Mouse (Mus musculus): ENCODE data around the gene Ddx43.
"Not testable (repeated sequence)": the region's sequence is repeated elsewhere in the genome, so short reads cannot be mapped to it uniquely, and the experiment has no call there.

Ddx43 gene

DNA sequence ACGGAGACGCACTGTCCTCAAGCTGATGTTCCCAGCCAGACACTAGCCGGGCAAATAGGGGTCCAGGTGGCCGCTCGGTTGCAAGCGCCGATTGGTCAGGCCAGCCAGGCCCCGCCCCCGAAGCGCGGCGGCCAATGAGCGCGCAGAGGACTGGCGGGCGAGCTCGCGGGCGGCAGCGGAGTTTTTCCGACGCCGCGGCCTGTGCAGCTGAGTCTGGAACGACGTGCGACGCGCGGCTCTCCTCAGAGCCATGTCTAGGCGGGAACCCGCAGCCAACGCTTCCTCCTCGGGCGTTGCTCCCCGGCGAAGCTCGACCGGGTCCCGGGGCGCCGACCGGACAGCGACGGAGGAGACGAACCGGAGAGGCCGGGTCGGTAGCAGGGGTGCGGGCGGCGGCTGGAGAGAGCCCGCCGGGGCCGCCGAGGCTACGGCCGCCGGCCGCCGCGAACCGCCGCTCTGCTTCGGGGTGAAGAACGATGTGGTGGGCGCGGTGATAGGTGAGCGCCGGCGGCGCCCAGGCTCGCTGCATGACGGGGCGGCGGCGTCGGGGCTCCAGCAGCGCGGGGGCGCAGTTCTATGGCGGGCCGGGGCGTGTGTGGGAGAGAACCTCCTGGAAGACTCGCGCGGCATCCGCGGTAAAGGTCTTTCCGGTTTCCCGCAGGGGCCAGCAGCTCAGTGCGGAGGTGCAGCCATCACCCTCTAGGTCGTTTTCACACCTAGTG lies at the start of gene Ddx43:
Gene Ddx43 (plus strand): TSS at position 148 of the 722 bp plus-strand sequence.
- DNase-seq: peak; percentile 37

GRCm38 (mm10) chr9:78347004-78347403 lies 48.6 kb upstream of the Ddx43 start:
- DNase-seq: no peak

DNA sequence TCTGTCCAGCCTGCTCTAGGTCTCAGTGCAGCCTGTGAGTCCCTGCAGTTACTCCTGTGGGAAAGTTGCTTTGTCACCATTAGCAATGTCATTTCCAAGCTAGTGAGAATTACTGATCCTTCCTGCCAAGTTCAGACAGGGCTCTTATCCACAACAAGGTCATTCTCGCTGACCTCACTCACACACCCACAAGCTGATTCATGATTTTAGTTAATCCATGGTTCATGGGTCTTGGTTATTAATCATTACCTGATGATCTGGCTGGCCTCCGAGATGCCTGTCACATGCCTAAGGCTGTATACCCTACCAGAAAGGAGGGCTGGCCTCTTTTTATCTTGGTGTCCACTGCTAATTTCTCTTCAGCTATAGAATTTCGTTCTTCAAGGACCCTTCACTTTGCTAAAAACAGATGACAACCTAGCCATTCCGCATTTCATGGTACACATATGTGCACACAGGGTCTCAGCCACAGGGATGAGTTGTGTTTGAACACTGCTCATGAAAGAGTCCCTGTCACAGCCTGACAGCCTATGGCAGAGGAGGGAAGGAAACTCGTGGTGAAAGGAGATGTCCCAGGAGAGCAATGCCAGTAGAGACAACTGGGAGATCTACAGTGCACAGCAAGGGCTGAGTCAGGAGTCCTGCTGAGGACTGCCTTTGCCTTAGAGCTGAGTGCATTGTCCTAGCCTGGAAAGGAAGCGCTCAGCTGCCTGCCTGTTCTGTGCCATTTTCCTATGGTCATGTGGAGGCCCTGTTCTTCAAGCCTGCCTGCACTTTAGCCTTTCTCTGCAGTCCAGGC lies 47.2 kb upstream of the Ddx43 start:
- DNase-seq: not testable (repeated sequence)

DNA sequence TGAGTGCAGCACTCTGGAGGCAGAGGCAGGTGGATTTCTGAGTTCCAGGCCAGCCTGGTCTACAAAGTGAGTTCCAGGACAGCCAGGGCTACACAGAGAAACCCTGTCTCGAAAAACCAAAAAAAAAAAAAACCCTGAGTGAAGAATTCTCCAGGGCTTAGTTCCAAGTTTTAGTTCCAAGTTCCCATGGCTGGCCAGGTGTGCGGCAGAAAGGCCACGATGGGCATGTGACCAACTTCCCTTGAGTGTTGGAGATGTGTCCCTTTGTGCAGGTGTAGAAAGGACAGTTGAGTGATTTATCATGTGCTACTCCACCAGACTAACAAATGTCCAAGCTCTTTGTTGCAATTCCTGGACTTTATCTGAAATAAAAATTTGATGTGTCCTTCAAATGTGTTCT lies 46.4 kb upstream of the Ddx43 start:
- not testable (repeated sequence) for DNase-seq

GRCm38 (mm10) chr9:78350007-78350406 lies 45.6 kb upstream of the Ddx43 start:
- not testable (repeated sequence) for DNase-seq

GRCm38 (mm10) chr9:78351504-78352220 lies 43.9 kb upstream of the Ddx43 start:
- no peak for DNase-seq

DNA sequence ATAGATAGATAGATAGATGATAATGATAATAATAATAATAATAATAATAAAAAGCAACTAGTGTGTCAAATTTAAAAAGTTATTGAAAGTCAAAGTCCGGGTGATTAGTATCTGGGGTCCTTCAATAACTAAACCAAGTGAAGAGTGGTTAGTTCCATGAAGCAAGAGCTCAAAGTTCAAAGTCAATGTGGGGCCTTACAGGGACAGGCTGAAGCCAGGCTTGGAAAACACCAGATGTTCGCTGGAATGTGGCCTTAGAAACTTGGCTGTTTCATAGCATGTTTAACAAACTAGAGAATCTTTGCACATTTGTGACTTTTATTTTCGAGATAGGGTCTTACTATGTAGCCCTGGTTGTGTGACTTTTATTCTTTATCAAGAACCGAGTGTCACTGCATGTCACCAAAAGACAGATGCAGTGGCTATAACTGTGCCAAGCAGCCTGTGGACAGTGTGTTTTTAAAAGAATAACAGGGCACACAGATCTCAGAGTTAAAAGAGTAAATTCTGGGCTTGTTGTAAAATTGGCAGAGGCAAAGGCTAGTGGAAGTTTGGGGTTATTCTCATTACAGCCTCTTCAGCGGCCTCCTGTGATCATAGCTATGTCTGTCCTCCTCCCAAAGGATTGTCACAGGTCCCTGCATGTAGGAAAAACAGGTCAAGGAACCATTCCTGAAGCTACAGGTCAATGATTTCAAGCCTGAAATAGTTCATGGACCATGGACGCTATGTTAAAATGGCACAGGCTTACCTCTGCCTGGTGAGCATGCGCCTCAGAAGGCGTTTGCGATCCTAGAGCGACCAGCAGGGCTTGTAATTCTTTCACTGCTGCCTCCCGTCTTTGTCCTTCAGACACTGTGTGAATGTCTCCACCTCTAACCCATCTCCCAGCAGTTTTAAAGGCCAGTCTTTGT lies 40.7 kb upstream of the Ddx43 start:
- DNase-seq: no peak

GRCm38 (mm10) chr9:78355611-78356010 lies 40.0 kb upstream of the Ddx43 start, which contains the start of gene Gsta2:
Gene Gsta2, minus strand, starts transcription at chr9:78355788.
- no peak for DNase-seq

- peak; percentile 58 for DNase-seq
These were observed 37.5 kb upstream of the Ddx43 start for GRCm38 (mm10) chr9:78358053-78358452.

DNA sequence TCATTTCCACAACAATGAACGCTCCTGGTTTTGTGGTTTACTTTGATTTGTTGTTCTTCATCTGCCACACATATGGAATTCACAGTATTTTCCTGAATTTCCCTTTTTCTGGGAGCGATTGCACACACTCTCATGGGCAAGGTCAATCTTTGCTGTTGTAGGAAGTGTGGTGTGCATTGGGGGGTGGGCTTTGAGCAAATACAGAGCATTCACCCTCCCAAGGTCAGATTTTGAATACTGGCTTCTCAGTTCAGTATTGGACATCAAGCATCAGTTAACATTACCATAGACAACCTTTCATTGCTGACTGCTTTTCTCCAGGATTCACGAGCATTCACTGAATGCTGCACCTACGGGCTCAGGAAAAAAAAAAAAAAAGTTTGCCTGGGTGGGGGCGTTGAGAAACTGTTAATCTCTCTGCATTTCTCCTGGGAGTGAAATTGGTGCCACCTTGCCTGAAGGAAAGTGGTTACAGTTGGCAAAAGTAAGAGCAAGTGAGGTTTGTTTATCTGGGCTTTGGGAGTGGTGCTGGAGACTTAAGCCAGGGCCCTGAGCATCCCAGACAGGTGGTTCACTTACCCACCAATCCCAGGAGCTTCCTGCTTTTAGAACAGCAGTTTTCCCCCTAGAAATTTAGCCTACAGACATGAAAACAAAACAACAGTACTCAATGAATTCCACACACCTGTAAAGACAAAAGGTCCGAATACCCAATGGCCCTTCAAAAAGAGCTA lies 35.7 kb upstream of the Ddx43 start:
- DNase-seq: no peak

- no peak for DNase-seq
These were observed 35.1 kb upstream of the Ddx43 start for GRCm38 (mm10) chr9:78360484-78360872.

DNA sequence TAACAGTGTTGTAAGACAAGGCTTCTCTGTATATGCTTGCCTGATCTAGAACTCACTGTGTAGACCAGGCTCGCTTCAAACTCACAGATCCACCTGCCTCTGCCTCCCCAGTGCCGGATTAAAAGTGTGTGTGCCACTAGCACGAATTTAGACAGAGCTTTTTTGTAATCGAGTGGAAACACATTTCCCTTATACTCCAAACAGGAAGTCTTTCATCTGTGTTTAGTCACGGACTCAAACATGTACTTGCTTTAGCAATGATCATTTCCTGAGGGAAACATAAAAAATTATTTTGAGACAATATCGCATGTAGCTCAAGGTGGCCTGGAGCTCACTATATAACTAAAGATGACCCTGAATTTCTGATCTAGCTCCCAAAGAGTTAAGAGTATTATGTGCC lies 32.2 kb upstream of the Ddx43 start:
- no peak for DNase-seq

DNA sequence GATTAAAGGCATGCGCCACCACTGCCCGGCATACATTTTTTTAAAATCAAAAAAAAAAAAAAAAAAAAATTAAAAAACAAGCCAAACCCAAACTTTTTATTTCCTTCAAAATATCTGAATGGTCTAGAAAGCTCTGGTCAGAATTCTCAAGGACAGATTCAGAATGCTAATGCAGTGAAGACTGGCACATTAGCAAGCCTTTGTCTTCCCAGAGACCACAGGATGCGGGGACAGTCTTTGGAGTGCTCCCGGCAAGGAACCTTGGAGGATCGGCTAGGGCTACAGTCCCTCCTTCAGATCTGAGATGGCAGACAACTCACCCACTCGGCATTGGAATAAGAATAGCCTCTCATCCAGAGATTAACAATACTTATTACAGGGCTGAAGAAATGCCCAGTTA lies 30.9 kb upstream of the Ddx43 start:
- DNase-seq: no peak

DNA sequence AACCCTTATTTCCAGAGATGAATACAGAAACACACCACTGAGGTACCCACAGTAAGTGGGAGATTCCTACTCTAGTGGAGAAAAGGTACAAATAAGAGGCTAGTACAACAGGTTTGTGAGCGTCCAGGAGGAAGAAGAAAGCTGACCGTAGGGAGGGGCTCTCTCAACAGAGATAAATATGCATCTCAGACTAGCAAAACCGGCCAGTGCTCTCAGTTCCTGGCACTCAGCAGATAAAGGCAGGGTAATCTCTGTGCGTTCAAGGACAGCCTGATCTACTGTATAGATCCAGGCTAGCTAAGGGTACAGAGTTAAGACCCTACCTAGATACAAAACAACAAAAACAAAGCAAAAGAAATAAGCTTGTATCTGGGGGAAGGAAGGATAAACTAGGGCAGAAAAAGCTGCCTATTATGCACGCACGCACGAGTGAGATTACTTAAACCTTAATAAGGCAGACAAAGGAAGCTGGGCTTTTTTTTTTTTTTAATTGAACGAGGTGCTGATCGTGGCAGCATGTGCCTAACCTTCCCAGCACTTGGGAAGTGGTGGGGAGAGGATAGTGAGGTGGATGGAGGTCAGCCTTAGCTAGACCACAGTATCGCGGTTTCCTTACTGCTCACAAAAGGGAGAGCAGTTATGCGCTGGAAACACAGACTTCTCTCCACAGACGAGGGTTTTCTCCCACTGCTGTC lies 29.6 kb upstream of the Ddx43 start:
- DNase-seq: no peak

- DNase-seq: not testable (repeated sequence)
These were observed 27.6 kb upstream of the Ddx43 start, which contains the start of gene Dppa5a for GRCm38 (mm10) chr9:78367959-78368358. Gene Dppa5a, minus strand, starts transcription at chr9:78368177.

GRCm38 (mm10) chr9:78368671-78369293 lies 26.8 kb upstream of the Ddx43 start:
- no peak for DNase-seq

GRCm38 (mm10) chr9:78369349-78369748 lies 26.2 kb upstream of the Ddx43 start:
- no peak for DNase-seq

GRCm38 (mm10) chr9:78369786-78370185 lies 25.8 kb upstream of the Ddx43 start:
- no peak for DNase-seq

GRCm38 (mm10) chr9:78371441-78371840 lies 24.1 kb upstream of the Ddx43 start:
- DNase-seq: no peak

- DNase-seq: no peak
These were observed 22.6 kb upstream of the Ddx43 start for GRCm38 (mm10) chr9:78372827-78373504.
